Mouse (Mus musculus) limb, embryonic 15.5 days (tissue): ENCODE results near the gene Rab34. TPM values are rescaled to one million over a fixed set of nuclear protein-coding genes. Genes with fewer than 3 reads are reported as not detected.

Experiments
- ATAC-seq: fragments of 200-750 bp; cut with Nextera tagmentation; 2 replicates; pipeline ENCODE4 v1.8.0; 2017; ENCODE audit warnings: low read depth, moderate TSS enrichment; ENCODE audit not compliant: insufficient number of reproducible peaks, low FRiP score, low TSS enrichment
- H3K27ac ChIP-seq: fragments of 300-500 bp; sonication (generic); 2 replicates; pipeline ENCODE4 v1.5.1; 2015; ENCODE audit warnings: moderate library complexity, mild to moderate bottlenecking, inconsistent platforms
- H3K27me3 ChIP-seq: fragments of 300-500 bp; sonication (generic); 2 replicates; pipeline ENCODE4 v1.6.1; 2015; ENCODE audit warnings: inconsistent platforms
- H3K36me3 ChIP-seq: fragments of 300-500 bp; sonication (generic); 2 replicates; pipeline ENCODE4 v1.6.1; 2015; ENCODE audit warnings: inconsistent platforms
- H3K4me1 ChIP-seq: fragments of 300-500 bp; sonication (generic); 2 replicates; pipeline ENCODE4 v1.6.1; 2015; ENCODE audit warnings: inconsistent platforms
- H3K4me2 ChIP-seq: fragments of 300-500 bp; sonication (generic); 2 replicates; pipeline ENCODE4 v1.6.1; 2015; ENCODE audit warnings: mild to moderate bottlenecking, inconsistent platforms
- H3K4me3 ChIP-seq: fragments of 300-500 bp; sonication (generic); 2 replicates; pipeline ENCODE4 v1.5.1; 2015; ENCODE audit warnings: mild to moderate bottlenecking, inconsistent platforms
- H3K9ac ChIP-seq: fragments of 300-500 bp; sonication (generic); 2 replicates; pipeline ENCODE4 v1.6.1; 2015; ENCODE audit warnings: inconsistent platforms
- H3K9me3 ChIP-seq: fragments of 300-500 bp; sonication (generic); 2 replicates; pipeline ENCODE4 v1.6.1; 2016; ENCODE audit warnings: inconsistent platforms
- WGBS: fragments of 180-500 bp; shearing (Covaris S2); methylation state at CpG from one replicate; pipeline ENCODE4 v1.1.7; 2015; 5-methylcytosine and 5-hydroxymethylcytosine counted together
- polyA plus RNA-seq: library from polyadenylated mRNA; unstranded; fragments of >200 nt; fragmentation: Nextera tagmentation; extraction: Ambion mirVana; gene quantifications from 2 replicates; pipeline ENCODE4 v1.2.1, GENCODE M21; 2015

Rab34 gene
- polyA plus RNA-seq, 1 experiment from 2014 or later: 153 TPM

DNA sequence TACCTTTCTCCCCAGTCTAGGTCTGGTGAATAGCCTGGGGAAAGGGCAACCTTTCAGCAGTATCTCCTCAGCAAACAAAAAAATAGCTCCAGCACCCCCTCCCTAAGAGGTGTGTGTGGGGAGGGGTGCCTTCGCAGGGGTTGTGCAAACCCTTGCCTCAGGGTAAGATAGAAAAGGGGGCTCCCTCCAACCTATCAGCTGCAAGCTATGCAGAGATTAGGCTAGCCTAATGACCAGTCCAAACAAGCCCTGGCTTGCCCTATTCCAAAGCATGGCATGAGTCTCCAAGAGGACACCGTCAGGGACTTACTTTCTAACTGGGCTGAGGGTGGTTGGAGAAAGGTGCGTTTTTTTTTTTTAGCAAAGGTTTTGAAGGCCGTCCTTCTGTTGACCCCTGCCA lies 22.1 kb upstream of the Rab34 start:
- ATAC-seq: no peak
- peak overlapping the region; percentile 86 for H3K4me3 ChIP-seq
- peaks cover 17% of the 10 kb centered on the region for H3K36me3 ChIP-seq
- no peaks in the 10 kb centered on the region for H3K9me3 ChIP-seq
- H3K4me1 ChIP-seq: peaks cover 48% of the 10 kb centered on the region
- no peaks in the 10 kb centered on the region for H3K27me3 ChIP-seq
- WGBS: 34% methylated on average over 4 of the region's 4 CpGs
- no peak overlapping the region for H3K9ac ChIP-seq
- peak overlapping the region; percentile 98 for H3K27ac ChIP-seq
- peak overlapping the region; percentile 90 for H3K4me2 ChIP-seq

- Histone ChIP-seq H3K9me3 (no peaks in the 10 kb centered on the region), H3K9ac (no peak overlapping the region), H3K27me3 (no peaks in the 10 kb centered on the region), H3K4me1 (peaks cover 43% of the 10 kb centered on the region), H3K27ac (0 out of 2 replicates have a peak overlapping the region, but pooled peaks have one; percentile 98), H3K36me3 (peaks cover 12% of the 10 kb centered on the region), H3K4me3 (no peak overlapping the region), H3K4me2 (no peak overlapping the region; the same call in 1 of the 2 replicates)
- no peak for ATAC-seq
- WGBS: 62% methylated on average over 6 of the region's 6 CpGs
Measured at GRCm38 (mm10) chr11:78166640-78167039, 21.6 kb upstream of the Rab34 start.

DNA sequence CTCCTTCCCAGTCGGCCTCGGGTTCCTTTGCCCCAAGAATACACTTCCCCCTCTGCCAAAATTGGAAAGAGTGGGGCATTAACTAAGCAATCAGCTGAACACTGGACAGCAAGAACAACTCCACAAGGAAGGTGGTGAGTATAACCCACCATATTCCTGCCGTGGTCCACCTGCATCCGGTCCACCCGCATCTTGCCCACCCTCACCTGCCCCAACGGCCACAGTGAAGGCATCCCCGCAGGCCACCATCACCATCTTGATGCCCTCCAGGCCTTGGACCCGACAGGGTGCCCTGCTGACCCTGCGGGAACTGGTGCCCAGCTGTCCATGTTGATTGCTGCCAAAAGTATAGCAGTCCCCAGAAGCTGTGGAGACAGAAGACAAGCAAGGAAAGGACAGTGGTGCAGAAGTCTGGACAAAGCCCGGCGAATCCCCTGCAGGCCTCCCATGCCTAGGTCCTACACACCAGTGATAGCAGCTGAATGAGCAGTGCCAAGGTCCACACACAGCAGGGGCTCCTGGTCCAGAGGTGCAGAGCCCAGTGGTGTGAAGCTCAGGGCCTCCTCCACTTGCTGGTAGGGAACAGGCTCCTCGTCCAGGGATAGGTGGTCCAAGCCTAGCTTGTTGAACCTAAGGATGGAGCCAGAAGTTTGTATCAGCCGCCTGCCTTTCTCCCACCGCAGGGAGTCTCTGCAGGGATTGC lies 20.8 kb upstream of the Rab34 start:
- Histone ChIP-seq H3K9ac (no peak overlapping the region), H3K9me3 (no peaks in the 10 kb centered on the region), H3K27ac (no peak overlapping the region), H3K27me3 (no peaks in the 10 kb centered on the region), H3K4me2 (no peak overlapping the region), H3K36me3 (peaks cover 11% of the 10 kb centered on the region), H3K4me1 (peaks cover 35% of the 10 kb centered on the region), H3K4me3 (no peak overlapping the region)
- 88% methylated on average over 14 of the region's 14 CpGs for WGBS
- ATAC-seq: no peak

GRCm38 (mm10) chr11:78168541-78169468 lies 19.4 kb upstream of the Rab34 start:
- Histone ChIP-seq H3K27ac (no peak overlapping the region), H3K4me1 (peaks cover 21% of the 10 kb centered on the region), H3K9ac (no peak overlapping the region), H3K9me3 (no peaks in the 10 kb centered on the region), H3K4me2 (no peak overlapping the region), H3K36me3 (peaks cover 15% of the 10 kb centered on the region), H3K27me3 (no peaks in the 10 kb centered on the region), H3K4me3 (no peak overlapping the region)
- 59% methylated on average over 19 of the region's 19 CpGs for WGBS
- ATAC-seq: no peak

DNA sequence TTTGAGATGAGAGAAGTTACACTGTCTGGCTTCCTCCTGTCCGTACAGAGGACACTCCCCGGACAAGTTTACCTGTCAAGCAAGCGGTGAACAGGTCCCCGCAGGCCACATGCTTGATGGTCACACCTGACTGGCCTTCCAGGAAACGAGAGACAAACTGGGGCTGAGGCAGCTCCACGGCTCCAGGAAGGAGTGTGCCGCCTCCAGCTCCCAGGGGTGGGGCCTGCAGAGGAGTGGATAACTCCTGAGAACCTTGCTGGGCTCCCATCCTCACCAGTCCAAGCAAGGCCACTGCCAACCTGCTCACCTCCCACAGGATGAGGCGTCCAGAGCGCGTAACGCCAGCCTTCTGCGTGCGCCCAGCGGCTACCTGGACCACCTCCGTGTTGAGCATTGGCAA lies 17.9 kb upstream of the Rab34 start:
- no peak overlapping the region for H3K9ac ChIP-seq
- no peak for ATAC-seq
- no peaks in the 10 kb centered on the region for H3K27me3 ChIP-seq
- WGBS: 86% methylated on average over 15 of the region's 15 CpGs
- H3K36me3 ChIP-seq: peaks cover 15% of the 10 kb centered on the region
- H3K27ac ChIP-seq: no peak overlapping the region
- H3K9me3 ChIP-seq: no peaks in the 10 kb centered on the region
- no peak overlapping the region for H3K4me3 ChIP-seq
- H3K4me1 ChIP-seq: peaks cover 19% of the 10 kb centered on the region
- H3K4me2 ChIP-seq: no peak overlapping the region

- Histone ChIP-seq H3K36me3 (peaks cover 15% of the 10 kb centered on the region), H3K9ac (no peak overlapping the region), H3K9me3 (no peaks in the 10 kb centered on the region), H3K4me2 (no peak overlapping the region), H3K4me3 (no peak overlapping the region), H3K4me1 (peaks cover 15% of the 10 kb centered on the region), H3K27me3 (no peaks in the 10 kb centered on the region), H3K27ac (no peak overlapping the region)
- no peak for ATAC-seq
- WGBS: 78% methylated on average over 4 of the region's 4 CpGs
Measured at GRCm38 (mm10) chr11:78171328-78171727, 16.9 kb upstream of the Rab34 start.

DNA sequence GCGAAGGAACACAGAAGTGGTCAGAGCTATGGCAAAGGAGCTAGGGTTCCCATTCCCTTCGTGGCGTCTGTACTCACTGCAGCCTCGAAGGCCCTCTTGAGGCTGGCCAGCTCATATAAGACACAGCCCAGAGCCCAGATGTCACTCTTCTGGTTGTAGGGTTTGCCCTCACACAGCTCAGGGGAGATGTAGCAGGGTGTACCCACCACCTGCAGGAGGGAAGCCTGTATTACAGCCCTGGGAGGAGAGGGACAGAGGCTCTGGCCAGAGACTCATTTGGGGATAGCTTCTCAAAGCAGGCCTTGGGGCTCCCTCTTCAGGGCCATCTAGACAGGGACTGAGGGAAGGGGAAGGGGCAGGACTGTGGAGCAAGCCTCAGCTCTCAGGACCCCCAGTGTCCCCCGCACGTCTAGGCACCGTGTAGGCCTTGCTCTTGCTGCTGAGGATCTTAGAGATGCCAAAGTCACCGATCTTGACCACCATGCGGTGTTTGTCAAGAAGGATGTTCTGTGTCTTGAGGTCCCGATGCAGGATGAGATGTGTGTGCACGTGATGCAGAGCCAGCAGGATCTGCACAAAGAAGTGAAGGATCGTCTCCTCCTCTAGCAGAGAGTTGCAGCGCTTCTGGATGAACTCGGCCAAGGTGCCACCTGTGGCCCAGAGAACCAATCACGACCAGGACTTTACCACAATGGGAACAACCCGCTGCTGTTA lies 16.0 kb upstream of the Rab34 start:
- Histone ChIP-seq H3K4me1 (peaks cover 13% of the 10 kb centered on the region), H3K4me3 (no peak overlapping the region), H3K27ac (no peak overlapping the region), H3K27me3 (no peaks in the 10 kb centered on the region), H3K9me3 (no peaks in the 10 kb centered on the region), H3K9ac (0 out of 2 replicates have a peak overlapping the region, but pooled peaks have one; percentile 10), H3K36me3 (peaks cover 15% of the 10 kb centered on the region), H3K4me2 (no peak overlapping the region)
- WGBS: 80% methylated on average over 16 of the region's 16 CpGs
- ATAC-seq: no peak

- no peaks in the 10 kb centered on the region for H3K27me3 ChIP-seq
- H3K4me2 ChIP-seq: no peak overlapping the region
- no peaks in the 10 kb centered on the region for H3K9me3 ChIP-seq
- H3K4me1 ChIP-seq: peaks cover 18% of the 10 kb centered on the region
- H3K9ac ChIP-seq: no peak overlapping the region
- H3K36me3 ChIP-seq: peaks cover 15% of the 10 kb centered on the region
- H3K4me3 ChIP-seq: no peak overlapping the region
- WGBS: 84% methylated on average over 19 of the region's 19 CpGs
- ATAC-seq: no peak
- no peak overlapping the region for H3K27ac ChIP-seq
Measured at GRCm38 (mm10) chr11:78172748-78173383, 15.4 kb upstream of the Rab34 start.

- 76% methylated on average over 3 of the region's 3 CpGs for WGBS
- no peak overlapping the region for H3K27ac ChIP-seq
- peaks cover 17% of the 10 kb centered on the region for H3K36me3 ChIP-seq
- ATAC-seq: no peak
- peaks cover 21% of the 10 kb centered on the region for H3K4me1 ChIP-seq
- no peaks in the 10 kb centered on the region for H3K27me3 ChIP-seq
- no peak overlapping the region for H3K4me2 ChIP-seq
- no peaks in the 10 kb centered on the region for H3K9me3 ChIP-seq
- no peak overlapping the region for H3K9ac ChIP-seq
- H3K4me3 ChIP-seq: no peak overlapping the region
Measured at GRCm38 (mm10) chr11:78174506-78174905, 13.7 kb upstream of the Rab34 start.

DNA sequence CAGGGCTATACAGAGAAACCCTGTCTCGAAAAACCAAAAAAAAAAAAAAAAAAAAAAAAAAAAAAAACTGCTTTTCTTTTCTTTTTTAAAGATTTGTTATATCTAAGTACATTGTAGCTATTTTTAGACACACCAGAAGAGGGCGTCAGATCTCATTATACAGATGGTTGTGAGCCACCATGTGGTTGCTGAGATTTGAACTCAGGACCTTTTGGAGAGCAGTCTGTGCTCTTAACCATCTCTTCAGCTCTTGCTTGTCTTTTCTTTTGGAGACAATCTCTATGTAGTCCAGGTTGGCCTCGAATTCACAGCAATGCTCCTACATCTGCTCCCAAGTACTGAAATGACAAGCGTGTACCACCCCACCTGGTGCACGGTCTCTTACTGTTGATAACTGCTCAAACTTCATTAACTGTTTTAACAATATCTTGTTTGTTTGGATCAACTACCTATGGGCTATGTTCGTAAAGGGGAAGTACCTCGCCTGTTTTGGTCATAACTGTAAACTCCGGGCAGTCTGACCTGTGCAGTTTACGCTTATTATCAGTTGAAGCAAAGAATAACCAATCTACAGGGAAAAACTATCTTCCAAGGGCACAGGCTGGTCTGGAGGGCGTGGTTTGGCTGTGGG lies 12.3 kb upstream of the Rab34 start:
- peak overlapping the region; percentile 33; the same call in 1 of the 2 replicates for H3K9ac ChIP-seq

GRCm38 (mm10) chr11:78176402-78176862 lies 11.8 kb upstream of the Rab34 start, which contains the start of the genes Nek8 and Tlcd1:
TSS of gene Nek8 (minus strand) at chr11:78176675.
TSS of gene Tlcd1 (plus strand) at chr11:78176711.
- H3K4me1 ChIP-seq: peaks cover 36% of the 10 kb centered on the region
- no peaks in the 10 kb centered on the region for H3K9me3 ChIP-seq
- H3K4me2 ChIP-seq: peak within 1 kb of the TSS; percentile 83
- H3K36me3 ChIP-seq: peaks cover 29% of the 10 kb centered on the region
- peak within 1 kb of the TSS; percentile 97 for H3K27ac ChIP-seq
- H3K4me3 ChIP-seq: peak within 1 kb of the TSS; percentile 73
- H3K27me3 ChIP-seq: no peaks in the 10 kb centered on the region
- peak within 1 kb of the TSS; percentile 33; the same call in 1 of the 2 replicates for H3K9ac ChIP-seq
- ATAC-seq: peak; percentile 66
- WGBS: under 1% methylated on average over 32 of the region's 32 CpGs

More for the DNA sequence above, 12.3 kb upstream of the Rab34 start:
- WGBS: 4% methylated on average over 9 of the region's 10 CpGs
- Histone ChIP-seq H3K4me2 (peak overlapping the region; percentile 83), H3K4me1 (peaks cover 33% of the 10 kb centered on the region), H3K4me3 (peak overlapping the region; percentile 73), H3K9me3 (no peaks in the 10 kb centered on the region), H3K27ac (peak overlapping the region; percentile 97), H3K27me3 (no peaks in the 10 kb centered on the region), H3K36me3 (peaks cover 24% of the 10 kb centered on the region)
- ATAC-seq: no peak
